Mouse (Mus musculus) layer of hippocampus, postnatal 25 days (tissue): ENCODE measurements around the gene Plxna2. TPM values are rescaled to one million over a fixed set of nuclear protein-coding genes. Genes with fewer than 3 reads are reported as not detected.

Experiments
- DNase-seq, 2 experiments: peaks; one replicate each; pipeline ENCODE4 v3.0.0; 2022; ENCODE audit warnings: mixed read lengths in 2 of 2, low spot score in 1 of 2; ENCODE audit errors: extremely low spot score in 1 of 2
- total RNA-seq, 2 experiments: library from RNA; stranded (reverse); gene quantifications; 2 replicates each; pipeline ENCODE4 v1.2.3; 2021

Gene Plxna2
- total RNA-seq, 2 experiments from 2014 or later, result 65.2 to 77.2 TPM

DNA sequence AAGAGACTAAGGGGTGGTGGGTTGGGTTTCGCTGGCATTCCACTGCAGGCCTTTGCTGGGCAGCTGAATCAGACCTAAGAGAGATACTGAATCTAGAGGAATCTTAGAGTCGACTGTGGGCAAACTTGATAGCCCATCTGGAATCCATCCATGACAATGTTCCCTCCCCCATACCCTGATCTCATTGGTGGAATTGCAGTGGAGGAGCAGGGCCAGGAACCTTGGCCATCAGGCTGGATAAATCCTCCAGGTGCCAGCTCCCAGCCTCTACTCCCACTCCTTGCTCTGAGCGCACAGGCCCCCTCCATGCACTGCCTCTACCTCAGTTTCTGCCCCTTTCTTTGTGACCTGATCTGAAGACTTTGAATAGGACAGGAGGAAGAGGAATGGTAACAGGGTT lies 81.3 kb downstream of the Plxna2 start:
- DNase-seq, result no peak

DNA sequence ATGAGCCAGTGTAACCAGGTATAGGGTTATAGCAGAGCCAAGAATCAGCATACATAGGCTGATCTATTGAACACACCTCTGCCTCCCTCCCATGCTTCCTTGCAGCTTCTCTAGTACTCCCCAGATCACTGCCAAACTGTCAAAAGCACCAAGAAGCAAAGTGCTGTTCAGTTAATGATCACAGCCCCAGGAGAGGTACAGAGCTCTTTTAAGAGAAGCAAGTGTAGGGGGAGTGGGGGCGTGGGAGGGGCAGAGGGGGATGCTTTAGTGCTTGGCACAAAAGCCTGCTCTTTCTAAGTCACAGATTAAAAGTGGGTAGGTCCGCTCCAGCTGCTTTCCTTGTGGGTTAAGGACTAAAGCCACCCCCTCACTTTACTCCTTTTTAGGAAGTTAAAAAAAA lies 85.2 kb downstream of the Plxna2 start:
- DNase-seq, result no peak

DNA sequence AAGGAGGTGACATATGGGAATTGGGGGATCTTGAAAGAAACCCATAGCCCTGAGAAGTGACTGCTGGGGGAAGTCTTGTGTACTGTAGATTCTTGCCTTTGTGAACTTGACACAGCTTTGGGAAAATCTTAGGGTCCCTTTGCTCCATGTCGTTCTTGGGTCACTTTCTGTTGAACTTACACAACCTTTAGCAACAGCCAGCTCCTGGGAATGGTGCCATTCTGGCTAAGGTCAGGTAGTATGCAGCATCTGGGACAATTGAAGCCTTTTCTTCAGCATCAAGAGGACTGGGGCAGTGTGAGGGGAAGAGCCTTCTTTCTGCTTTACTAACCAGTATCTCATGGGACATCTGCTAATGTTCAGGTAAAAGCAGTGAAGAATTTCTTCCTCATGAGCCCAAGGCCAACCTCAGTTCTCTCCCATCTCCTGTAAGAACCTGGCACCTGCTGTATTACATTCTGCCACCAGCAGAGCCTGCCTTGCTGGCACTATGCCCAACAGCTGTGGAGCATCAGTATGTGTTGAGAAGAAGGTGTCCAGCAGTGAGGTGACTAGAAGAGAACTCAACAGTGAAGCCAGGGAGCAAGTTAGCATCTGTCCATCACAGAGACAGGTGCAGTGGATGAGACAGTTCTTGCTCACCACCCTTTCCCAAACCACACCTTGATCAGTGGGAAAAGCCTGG lies 86.3 kb downstream of the Plxna2 start:
- no peak for DNase-seq

DNA sequence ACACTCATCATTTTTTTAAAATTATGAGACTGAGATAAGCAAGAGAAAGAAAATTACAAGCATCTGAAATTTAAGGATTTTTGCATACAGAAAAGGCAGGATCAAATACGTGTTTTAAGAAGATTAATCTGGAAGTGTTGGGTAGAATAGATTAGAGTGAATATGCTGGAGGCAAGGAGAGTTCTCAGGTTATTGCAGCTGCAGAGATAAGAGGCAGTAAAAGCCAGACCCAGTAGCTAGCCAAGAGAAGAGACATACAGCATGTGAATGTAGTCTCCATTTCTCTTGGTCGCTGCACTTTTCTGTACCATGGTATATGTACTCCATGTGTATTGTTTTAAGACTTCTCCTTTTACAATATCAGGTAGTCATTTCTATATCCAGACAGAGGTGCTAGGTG lies 88.5 kb downstream of the Plxna2 start:
- DNase-seq, result no peak

DNA sequence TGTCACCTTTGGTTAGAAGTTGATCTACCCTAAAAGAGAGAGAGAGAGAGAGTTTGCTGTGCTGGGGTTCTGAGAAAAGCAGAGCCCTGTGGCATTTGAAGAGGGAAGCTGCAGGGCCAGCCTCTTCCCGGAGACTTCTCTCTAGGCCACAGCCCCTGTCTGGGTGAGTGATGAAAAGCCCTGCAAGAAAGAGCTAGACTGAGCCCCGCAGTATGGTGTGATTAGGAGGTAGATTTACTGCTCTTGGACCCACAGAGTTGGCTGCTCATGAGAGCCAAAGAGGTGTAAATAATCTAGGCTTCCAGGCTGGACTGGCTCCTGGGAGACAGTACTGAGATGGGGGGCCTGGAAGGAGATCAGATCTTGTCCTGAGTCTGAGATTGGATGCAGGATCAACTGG lies 94.4 kb downstream of the Plxna2 start:
- no peak for DNase-seq

DNA sequence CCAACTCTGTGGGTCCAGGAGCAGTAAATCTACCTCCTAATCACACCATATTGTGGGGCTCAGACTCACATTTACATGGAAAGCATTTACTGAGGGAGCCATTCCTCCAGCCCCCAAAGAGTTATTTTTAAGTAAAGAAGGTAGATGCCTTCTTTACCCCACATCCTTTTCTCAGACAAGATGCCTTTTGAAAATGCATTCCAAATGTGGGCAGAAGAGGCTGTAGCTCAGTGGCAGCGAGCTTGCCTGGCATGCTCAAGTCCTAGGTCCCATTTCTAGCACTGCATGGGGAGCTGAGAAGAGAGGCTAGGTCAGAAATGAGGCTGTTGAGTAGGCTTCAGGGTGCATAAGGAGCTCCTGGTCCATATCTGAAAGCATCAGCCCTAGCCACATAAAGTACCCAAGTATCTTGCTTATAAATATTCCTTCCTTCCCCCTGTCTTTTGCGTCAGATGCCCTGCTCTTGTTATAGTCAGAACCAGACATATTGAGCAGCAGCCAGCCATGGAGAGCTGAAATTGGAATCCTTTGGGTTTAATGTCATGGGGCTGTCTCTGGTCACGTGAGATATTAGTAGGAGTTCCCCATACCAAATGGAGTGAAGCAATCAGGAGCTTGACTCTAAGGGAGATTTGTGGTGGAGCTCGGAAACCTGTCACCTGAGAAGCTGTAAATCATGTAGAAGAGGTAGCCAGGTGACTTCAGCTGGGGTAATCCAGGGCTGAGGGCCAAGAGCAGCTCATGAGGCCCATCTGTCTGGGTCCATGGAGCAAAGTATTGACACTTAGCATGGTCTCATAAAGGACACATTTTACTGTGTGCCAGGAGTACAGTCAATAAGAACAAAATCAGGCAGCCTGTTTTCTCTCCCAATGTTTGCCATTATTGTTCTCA lies 96.4 kb downstream of the Plxna2 start:
- DNase-seq, result no peak

DNA sequence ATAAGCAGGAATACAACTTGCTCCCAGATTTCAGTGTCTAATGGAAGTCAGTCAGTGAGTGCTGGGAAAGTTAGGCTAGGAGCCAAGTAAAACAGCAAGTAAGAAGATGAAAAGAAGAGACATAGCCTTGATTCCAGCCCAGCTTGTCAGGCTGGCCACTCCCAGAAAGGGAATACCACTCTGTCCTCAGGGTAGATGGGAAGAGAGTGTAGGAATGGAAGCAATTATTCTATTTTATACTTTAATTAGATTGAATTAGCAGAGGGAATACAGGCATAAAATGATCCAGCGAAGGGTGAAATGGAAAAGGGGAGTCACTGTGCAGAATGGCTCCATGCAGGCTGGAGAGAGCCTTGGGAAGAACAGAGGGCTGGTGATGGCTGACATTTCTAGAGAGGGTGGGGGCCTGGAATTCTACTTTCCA lies 99.4 kb downstream of the Plxna2 start:
- no peak for DNase-seq

DNA sequence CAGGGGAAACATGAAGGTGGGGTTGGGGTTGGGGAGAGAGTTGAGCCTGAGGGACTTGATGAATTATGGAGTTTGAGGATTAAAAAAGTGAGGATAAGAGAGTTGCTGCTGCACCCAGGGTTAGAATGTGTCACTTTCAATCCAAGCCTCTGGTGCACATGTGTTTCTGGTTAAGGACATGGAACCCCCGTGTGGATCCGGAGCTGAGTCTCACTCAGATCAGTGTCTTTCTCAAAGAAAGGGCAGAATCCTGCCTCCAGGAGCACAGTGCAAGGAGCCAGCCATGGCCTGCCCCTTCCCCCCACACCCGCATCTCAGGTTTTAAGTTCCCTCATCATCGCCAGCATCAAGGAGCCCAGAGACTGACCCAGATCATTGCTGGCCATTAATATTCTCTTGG lies 102.4 kb downstream of the Plxna2 start:
- no peak for DNase-seq

DNA sequence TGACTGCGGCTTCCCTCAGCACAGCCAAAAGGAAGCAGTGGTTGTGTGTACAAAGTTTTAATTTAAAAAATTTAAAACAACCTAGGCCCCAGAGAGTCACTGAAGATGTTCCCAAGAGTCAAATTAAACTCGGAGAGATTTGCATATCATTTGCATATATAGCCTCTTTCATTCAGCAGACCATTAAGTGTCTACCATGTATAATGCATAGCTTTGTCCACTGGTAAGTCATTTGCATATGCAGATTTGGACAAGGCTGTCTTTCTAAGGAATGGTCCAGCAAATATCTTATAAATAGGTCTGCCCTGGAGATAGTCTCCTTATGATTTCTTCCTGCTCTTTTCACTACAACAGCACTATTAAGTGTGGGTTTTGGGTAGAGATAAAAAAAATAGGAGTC lies 103.2 kb downstream of the Plxna2 start:
- DNase-seq, result no peak

DNA sequence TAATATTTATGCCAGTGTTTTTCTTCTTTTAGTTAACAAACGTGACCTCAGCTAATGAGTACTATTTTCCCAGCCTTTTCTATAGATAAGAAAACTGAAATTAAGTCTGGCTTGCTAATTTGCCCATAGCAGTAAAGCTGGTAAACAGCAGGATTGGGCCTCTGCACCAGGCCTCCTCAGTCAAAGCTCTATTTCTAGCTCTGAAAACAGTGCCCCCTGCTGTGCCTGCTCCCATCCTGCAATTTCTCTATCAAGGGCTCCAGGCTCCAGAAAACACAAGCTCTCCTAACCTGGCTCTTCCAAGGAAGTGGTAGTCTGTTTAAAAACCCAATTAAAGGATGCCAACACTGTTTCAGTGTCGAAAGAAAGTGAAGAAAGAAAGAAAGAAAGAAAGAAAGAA lies 104.3 kb downstream of the Plxna2 start:
- DNase-seq, result peak; percentile 39 to 76

DNA sequence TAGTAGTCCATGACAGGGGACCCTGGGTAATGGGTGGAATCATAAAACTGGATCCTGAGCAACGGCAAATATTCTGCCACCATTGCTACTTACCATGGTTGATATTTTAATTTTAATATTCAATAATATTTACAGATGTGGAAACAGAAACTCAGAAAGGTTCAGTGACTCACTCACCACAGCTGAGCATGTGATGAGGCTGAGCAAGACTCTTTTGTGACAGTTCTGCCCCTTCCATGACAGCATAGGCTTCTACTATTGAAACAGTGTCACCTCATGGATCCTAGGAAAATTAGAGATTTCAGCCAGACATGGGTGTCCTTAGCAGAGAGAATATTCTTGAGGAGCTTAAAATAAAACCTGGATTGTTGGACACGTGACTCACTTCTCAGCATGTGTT lies 116.8 kb downstream of the Plxna2 start:
- no peak for DNase-seq

DNA sequence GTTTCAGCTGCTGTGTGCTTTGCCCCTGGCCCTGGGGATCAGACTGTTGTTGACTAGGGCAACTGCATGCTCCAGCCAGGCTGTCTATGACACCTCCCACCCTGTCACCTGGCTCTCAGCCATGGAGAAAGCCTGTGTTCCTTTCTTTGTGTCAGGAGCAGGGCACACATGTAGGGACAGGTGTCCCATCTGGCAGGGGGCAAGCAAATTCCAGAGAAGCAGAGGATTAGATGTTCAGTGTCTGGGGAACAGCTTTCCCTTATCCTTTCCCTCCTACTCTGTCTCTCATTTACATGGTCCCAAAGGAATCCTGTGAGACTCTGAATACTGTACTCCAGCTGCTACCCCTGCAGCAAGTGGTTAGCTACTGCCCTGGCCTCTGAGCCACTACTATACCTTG lies 121.9 kb downstream of the Plxna2 start:
- no peak for DNase-seq

DNA sequence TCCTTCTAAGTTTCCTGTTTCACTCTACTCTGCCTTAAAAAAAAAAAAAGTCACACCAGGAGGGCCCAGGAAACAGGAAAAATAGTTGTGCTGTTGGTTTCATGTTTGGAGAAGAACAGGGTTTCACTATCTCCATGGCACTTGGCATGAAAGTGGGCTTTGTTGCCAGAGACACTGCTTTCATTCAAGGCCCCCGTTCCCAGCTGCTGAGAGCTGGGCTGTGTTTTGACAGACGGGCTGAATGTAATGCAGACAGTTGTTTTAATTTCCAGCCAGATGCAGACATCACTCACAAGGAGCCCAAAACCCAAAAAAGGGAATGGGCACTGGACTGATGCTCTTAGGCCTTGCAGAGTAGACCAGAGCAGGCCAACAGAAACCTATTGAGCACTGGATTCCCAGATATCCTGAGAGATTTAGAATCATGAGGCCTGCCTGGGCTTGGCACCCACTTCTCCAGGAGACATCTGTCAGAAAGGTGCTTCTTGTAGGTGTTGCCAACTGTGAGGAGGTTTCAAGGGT lies 124.9 kb downstream of the Plxna2 start:
- no peak for DNase-seq

DNA sequence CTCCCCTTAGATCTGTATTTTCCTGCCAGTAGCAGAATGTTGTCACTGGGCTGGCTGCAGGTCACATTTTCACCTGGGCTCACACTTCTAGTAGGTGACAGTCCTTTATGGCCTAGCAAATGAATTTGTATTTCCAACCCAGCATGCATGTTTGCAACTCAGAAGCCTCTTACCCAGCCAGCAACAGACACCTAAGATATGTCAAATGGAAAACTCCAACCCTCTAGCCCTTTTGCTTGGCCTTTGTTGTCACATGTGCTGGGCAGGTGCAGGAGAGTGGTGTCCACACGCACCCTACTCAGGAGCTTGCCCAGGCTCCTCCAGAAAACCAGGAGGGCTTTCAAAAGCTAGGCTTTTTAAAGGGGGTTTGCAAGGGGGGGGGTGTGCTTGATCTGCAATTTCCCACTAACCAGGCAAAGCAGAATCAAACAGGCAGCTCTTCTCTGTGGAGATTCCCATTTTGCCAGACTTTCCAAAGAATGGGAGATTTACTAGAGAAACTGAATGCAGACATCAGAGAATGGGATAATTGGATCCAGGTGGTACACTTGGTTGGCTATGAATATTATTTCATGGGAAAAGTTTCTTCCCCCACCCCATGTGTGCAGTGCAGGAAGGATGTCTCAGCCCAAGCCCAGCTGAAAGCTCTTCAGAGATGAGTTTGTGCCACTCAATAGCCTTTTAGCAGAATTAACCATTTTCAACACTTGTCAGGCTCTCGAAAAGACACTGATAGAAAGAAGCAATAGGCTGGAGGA lies 127.3 kb downstream of the Plxna2 start:
- no peak for DNase-seq

DNA sequence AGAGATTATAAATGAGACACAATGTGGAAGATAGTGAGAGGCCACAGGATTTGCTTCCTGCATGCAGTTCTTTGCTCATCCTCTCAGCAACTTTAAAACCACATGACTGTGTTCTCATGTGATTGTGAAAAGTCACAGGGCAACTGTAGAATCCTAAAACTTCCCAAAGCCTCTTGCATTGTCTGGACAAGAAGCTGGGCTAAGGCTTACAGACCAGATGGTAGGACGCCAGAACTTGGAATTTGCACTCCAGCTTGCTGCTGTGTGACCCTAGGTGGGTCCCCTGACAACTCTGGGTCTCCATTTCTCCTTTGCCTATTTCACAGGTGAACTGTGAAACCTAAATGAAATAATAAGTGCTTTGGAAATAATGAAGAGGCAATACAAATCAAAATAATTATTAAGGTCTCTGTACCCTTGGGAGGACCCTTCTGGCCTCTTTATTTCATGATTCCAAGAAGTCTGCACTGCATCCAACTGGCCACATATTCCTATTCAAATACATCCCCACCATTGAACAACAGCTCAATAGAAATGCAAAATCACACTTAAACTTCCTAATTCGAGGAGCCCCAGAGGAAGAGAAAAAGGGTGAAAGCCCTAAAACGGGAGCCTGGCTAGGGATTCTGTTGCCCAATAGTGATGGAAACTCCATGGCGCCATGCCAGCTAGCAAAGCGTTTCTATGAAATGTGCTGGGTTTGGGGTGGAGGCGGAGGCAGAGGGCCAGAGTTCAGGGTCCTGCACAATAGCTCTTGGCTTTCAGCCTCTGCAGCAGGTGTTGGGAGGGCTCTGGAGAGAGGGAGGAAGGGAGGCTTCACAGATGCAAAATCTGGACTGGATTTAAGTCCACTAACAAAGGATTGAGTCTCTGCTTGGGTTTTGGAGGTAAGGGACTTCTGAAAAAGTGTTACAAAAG lies 128.6 kb downstream of the Plxna2 start:
- DNase-seq, result peak in 1 of 2 experiments; percentile 65

DNA sequence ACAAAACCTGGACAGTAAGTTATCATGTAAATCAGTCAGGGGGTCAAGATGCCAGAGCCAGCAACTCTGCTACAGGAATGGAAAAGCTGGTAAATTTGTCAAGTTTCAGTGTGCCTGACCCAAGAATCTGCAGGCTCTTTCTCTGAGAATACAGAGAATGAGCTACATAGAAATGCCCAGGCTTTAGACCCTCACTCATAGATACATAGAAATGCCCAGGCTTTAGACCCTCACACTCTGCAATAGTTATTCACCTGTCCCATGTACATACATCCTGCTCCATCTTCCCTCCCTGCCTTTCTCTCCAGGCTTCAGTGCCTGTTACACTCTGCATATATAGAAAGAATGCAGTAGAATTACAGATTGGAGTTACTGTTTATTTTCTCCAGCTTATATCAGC lies 129.2 kb downstream of the Plxna2 start:
- no peak for DNase-seq

DNA sequence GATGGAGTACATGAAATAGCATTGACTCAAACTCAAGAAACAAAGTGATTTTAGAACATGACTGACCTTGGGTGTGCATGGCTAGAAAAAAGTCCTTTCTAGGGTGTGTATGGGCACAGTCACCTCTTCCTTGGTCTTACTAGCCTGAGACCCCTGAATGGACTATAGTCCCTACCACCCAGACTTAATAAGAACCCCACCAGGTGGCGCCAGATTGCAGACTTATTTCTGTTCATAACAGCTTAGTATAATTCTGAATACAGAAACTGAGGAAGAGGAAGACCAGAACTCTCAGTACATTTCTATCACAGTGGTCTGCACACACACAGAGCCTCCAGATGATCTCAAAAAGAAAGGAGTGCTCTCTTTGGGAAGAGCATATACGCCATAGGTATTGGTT lies 135.2 kb downstream of the Plxna2 start:
- peak in 1 of 2 experiments; percentile 79 for DNase-seq

DNA sequence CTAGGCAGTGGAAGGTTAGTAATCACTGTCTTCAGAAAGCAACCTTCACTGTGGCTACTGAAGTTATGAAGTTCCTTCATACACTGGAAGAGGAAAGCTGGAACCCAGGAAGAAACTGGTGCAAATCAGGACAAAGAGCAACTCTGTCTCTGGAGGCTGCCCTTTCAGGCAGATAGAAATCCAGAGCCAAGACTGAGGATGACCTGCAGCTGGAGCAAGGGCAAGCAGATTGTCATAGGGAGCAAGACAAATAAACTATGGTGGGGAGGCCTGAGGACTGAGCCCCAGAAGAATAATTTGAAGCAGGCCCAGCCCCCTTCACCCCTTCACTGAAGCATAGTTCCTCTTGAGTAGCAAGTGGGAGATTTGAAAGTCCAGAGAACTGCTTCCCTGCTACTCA lies 138.0 kb downstream of the Plxna2 start:
- DNase-seq, result no peak

DNA sequence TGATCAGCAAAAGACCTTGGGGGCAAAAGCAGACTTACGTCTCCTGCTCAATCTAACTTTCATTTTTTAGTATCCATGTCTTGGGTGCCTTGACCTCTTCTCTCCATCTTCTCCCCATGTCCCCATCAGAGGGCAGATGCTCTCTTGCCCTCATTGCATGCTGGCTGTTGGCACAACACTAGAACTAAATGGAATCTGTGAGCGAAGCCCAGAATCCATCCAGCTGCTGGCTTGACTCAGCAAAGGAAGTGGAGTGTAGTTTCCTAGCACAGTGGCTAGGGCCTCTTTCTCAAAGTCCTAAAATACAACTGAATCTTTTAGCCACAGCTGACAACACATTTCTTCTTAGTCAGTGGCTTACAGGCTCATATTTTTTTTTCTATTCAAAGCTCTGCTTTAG lies 138.4 kb downstream of the Plxna2 start:
- DNase-seq, result no peak

DNA sequence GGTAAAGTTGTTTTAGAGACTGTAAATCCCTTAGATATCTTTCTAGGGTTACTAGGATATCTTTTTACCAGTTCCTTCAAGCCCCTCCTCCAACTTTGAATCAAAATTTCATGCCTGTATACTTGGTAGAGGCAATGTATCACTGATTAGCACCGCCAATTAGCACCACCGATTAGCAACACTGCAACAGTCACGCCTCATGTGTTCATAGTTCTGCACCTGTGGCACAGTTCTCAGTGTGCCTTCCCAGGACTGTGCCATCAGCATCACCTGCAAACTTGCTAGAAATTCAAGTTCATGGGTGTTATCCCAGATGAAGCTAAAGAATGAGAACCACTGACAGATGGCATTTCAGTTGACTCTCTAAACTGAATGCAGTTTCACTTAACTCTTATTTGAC lies 138.8 kb downstream of the Plxna2 start:
- DNase-seq, result no peak
